Mouse (Mus musculus): ENCODE measurements at regions not wholly inside any gene's neighbourhood (a gene's known extent, or its start where the extent isn't known, plus 50 kb on each side); places are given as distances from the start of the nearest gene placed in this dataset.

DNA sequence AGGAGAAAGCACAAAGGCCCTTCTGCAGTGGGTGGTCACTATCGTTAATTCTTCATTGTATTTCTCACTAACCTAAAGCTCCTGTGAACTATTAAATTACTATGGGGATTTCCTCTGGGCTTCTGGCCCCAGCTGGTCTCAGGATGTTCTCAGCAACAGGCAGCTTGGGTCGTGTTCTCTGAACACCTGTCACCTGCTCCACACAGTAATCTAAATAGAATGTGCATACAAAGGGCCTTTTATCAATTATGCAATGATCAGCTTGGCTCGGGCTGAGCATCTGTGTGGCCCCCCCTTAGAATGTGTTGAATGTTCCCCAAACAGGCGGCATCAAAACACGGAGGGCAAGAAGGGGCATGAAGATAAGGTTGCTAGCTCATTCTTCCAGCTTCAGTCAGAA lies 129.6 kb upstream of the Kbtbd8 start:
- no peaks in the 10 kb centered on the region for H3K4me1 ChIP-seq (ENCODE audit: control insufficient read depth, insufficient read depth, insufficient read length, low read length)
- H3K36me3 ChIP-seq (ENCODE audit: control insufficient read depth, insufficient read depth, low read length): no peaks in the 10 kb centered on the region
- no peak overlapping the region for H3K4me3 ChIP-seq (ENCODE audit: low read depth, low read length)
- no peak for TF ChIP-seq POLR2A (IDR thresholded peaks at IDR 0.05; ENCODE audit: low read depth, low read length)
- no peak for TF ChIP-seq CTCF (IDR thresholded peaks at IDR 0.05; ENCODE audit: extremely low read depth, insufficient read length, insufficient replicate concordance, low read depth, low read length)
- no peak overlapping the region for H3K27ac ChIP-seq (ENCODE audit: insufficient read depth, low read depth, low read length)
- no peaks in the 10 kb centered on the region for H3K27me3 ChIP-seq (ENCODE audit: control insufficient read depth, insufficient read depth, low read length)
- WGBS: 24% methylated on average over 5 of the region's 5 CpGs

- Histone ChIP-seq H3K27me3 (ENCODE audit: control insufficient read depth, insufficient read depth, low read length) (no peaks in the 10 kb centered on the region), H3K4me3 (ENCODE audit: low read depth, low read length) (no peak overlapping the region), H3K4me1 (ENCODE audit: control insufficient read depth, insufficient read depth, insufficient read length, low read length) (peaks cover 4% of the 10 kb centered on the region; the same call in 1 of the 2 replicates), H3K36me3 (ENCODE audit: control insufficient read depth, insufficient read depth, low read length) (no peaks in the 10 kb centered on the region), H3K27ac (ENCODE audit: insufficient read depth, low read depth, low read length) (no peak overlapping the region)
- WGBS: 7% methylated on average over 4 of the region's 4 CpGs
- TF ChIP-seq POLR2A (IDR thresholded peaks at IDR 0.05; ENCODE audit: low read depth, low read length): no peak
- no peak for TF ChIP-seq CTCF (IDR thresholded peaks at IDR 0.05; ENCODE audit: extremely low read depth, insufficient read length, insufficient replicate concordance, low read depth, low read length)
Measured at GRCm38 (mm10) chr6:94986346-94986745, 130.7 kb upstream of the Kbtbd8 start.

- TF ChIP-seq CTCF (IDR thresholded peaks at IDR 0.05; ENCODE audit: extremely low read depth, insufficient read length, insufficient replicate concordance, low read depth, low read length) (no peak), POLR2A (IDR thresholded peaks at IDR 0.05; ENCODE audit: low read depth, low read length) (no peak)
- Histone ChIP-seq H3K27me3 (ENCODE audit: control insufficient read depth, insufficient read depth, low read length) (no peaks in the 10 kb centered on the region), H3K36me3 (ENCODE audit: control insufficient read depth, insufficient read depth, low read length) (no peaks in the 10 kb centered on the region), H3K4me1 (ENCODE audit: control insufficient read depth, insufficient read depth, insufficient read length, low read length) (peaks cover 6% of the 10 kb centered on the region; the same call in 1 of the 2 replicates), H3K4me3 (ENCODE audit: low read depth, low read length) (no peak overlapping the region), H3K27ac (ENCODE audit: insufficient read depth, low read depth, low read length) (no peak overlapping the region)
- 84% methylated on average over 3 of the region's 3 CpGs for WGBS
Measured at GRCm38 (mm10) chr6:94984411-94984895, 132.6 kb upstream of the Kbtbd8 start.

GRCm38 (mm10) chr6:94968683-94969082 lies 148.4 kb upstream of the Kbtbd8 start:
- WGBS: 43% methylated on average over 5 of the region's 5 CpGs
- Histone ChIP-seq H3K4me1 (ENCODE audit: control insufficient read depth, insufficient read depth, insufficient read length, low read length) (no peaks in the 10 kb centered on the region; the same call in 1 of the 2 replicates), H3K36me3 (ENCODE audit: control insufficient read depth, insufficient read depth, low read length) (no peaks in the 10 kb centered on the region), H3K27me3 (ENCODE audit: control insufficient read depth, insufficient read depth, low read length) (no peaks in the 10 kb centered on the region), H3K27ac (ENCODE audit: insufficient read depth, low read depth, low read length) (no peak overlapping the region), H3K4me3 (ENCODE audit: low read depth, low read length) (no peak overlapping the region)
- TF ChIP-seq CTCF (IDR thresholded peaks at IDR 0.05; ENCODE audit: extremely low read depth, insufficient read length, insufficient replicate concordance, low read depth, low read length) (no peak), POLR2A (IDR thresholded peaks at IDR 0.05; ENCODE audit: low read depth, low read length) (no peak)

DNA sequence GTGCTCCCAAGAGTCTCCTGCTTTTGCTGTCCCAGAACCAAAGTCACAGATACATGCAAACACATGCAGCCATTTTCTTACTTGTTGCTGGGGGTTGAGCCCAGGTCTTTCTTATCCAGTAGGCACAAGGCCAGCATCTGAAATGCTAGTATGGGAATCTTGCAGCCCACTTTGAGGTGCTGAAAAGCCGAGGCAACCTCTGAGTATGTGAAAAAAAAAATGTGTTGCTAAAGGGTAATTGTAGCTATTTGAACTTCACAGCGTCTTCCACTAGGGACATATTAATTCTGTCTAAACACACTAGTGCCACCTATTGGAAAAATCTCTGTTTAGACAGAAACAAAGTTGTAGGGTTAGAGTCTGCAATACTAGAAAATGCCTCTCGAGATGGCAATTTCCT lies 150.1 kb upstream of the Kbtbd8 start:
- no peaks in the 10 kb centered on the region for H3K27me3 ChIP-seq (ENCODE audit: control insufficient read depth, insufficient read depth, low read length)

DNA sequence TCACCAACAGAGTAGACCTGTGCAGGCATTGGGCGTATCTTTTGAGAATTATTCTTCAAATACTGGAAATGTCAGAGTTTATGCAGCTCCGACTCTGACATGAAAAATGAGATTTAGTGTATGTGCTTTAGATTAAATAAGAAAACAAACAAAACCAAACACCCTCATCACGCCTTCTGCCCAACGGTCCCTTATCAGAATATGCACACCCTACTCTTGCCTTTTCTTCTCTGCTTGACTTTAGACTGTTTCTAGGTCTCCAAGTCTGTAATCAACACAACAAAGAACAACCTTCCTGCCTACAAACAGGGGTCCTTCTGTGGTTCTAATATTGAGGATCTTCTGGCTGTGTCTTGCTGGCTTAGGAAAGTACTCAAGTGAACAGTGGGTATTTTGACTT lies 153.8 kb upstream of the Kbtbd8 start:
- TF ChIP-seq POLR2A (IDR thresholded peaks at IDR 0.05; ENCODE audit: low read depth, low read length) (no peak), CTCF (IDR thresholded peaks at IDR 0.05; ENCODE audit: extremely low read depth, insufficient read length, insufficient replicate concordance, low read depth, low read length) (no peak)
- H3K36me3 ChIP-seq (ENCODE audit: control insufficient read depth, insufficient read depth, low read length): no peaks in the 10 kb centered on the region
- H3K4me3 ChIP-seq (ENCODE audit: low read depth, low read length): no peak overlapping the region
- H3K27ac ChIP-seq (ENCODE audit: insufficient read depth, low read depth, low read length): no peak overlapping the region
- no peaks in the 10 kb centered on the region; the same call in 1 of the 2 replicates for H3K4me1 ChIP-seq (ENCODE audit: control insufficient read depth, insufficient read depth, insufficient read length, low read length)
- 61% methylated on average over 4 of the region's 4 CpGs for WGBS
- H3K27me3 ChIP-seq (ENCODE audit: control insufficient read depth, insufficient read depth, low read length): no peaks in the 10 kb centered on the region

More for the DNA sequence above, 150.1 kb upstream of the Kbtbd8 start:
- TF ChIP-seq CTCF (IDR thresholded peaks at IDR 0.05; ENCODE audit: extremely low read depth, insufficient read length, insufficient replicate concordance, low read depth, low read length) (no peak), POLR2A (IDR thresholded peaks at IDR 0.05; ENCODE audit: low read depth, low read length) (no peak)
- no peaks in the 10 kb centered on the region; the same call in 1 of the 2 replicates for H3K4me1 ChIP-seq (ENCODE audit: control insufficient read depth, insufficient read depth, insufficient read length, low read length)
- H3K4me3 ChIP-seq (ENCODE audit: low read depth, low read length): no peak overlapping the region
- H3K27ac ChIP-seq (ENCODE audit: insufficient read depth, low read depth, low read length): no peak overlapping the region
- WGBS: 2% methylated on average over 3 of the region's 3 CpGs
- H3K36me3 ChIP-seq (ENCODE audit: control insufficient read depth, insufficient read depth, low read length): no peaks in the 10 kb centered on the region

DNA sequence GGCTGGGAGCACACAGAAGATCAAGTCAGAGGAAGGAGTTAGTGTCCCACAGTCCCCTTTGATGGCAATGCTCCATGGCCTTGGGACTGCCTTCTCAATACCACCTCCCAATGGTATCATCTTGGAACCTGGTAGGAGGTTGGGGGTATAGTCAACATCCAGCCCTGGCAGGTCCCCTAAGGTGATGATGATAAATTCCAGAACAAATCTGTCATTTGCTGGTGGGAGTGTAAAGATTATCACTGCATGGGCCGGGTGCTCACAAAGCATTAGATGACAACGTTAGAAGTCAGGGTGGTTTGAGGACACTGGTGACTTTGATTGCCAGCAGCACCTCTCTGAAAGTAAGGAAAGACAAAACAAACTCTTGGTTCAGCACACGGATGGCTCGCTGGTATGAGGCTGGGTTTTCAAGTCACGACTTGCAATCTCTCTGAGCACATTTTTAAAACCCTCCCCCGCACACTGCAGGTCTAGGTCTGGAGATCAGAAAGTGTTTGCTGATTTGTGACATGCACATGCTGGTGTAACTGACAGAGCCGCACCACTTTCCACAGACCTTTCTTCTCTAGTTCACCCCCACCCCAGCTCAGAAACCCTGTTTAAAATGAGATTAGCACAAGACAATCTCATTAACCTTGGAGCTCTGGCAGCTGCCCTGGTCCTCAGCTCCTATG lies 154.5 kb upstream of the Kbtbd8 start:
- Histone ChIP-seq H3K4me1 (ENCODE audit: control insufficient read depth, insufficient read depth, insufficient read length, low read length) (no peaks in the 10 kb centered on the region; the same call in 1 of the 2 replicates), H3K27ac (ENCODE audit: insufficient read depth, low read depth, low read length) (no peak overlapping the region), H3K27me3 (ENCODE audit: control insufficient read depth, insufficient read depth, low read length) (no peaks in the 10 kb centered on the region), H3K4me3 (ENCODE audit: low read depth, low read length) (no peak overlapping the region), H3K36me3 (ENCODE audit: control insufficient read depth, insufficient read depth, low read length) (no peaks in the 10 kb centered on the region)
- 73% methylated on average over 7 of the region's 7 CpGs for WGBS
- no peak for TF ChIP-seq CTCF (IDR thresholded peaks at IDR 0.05; ENCODE audit: extremely low read depth, insufficient read length, insufficient replicate concordance, low read depth, low read length)
- TF ChIP-seq POLR2A (IDR thresholded peaks at IDR 0.05; ENCODE audit: low read depth, low read length): no peak

Measured in small intestine, adult 2 months (tissue).